Mouse (Mus musculus) hindbrain, embryonic 15.5 days (tissue): ENCODE measurements at regions not wholly inside any gene's neighbourhood (a gene's known extent, or its start where the extent isn't known, plus 50 kb on each side); places are given as distances from the start of the nearest gene placed in this dataset.

ENCODE experiments used
- ATAC-seq: fragments of 200-750 bp; cut with Nextera tagmentation; 2 replicates; pipeline ENCODE4 v1.8.0; 2017; ENCODE audit warnings: low read depth, moderate number of reproducible peaks, moderate TSS enrichment; ENCODE audit not compliant: low FRiP score
- H3K27ac ChIP-seq: fragments of 300-500 bp; sonication (generic); replicated peaks from 2 replicates; pipeline ENCODE4 v1.5.1; 2015; ENCODE audit warnings: mild to moderate bottlenecking, inconsistent platforms
- H3K27me3 ChIP-seq: fragments of 300-500 bp; sonication (generic); 2 replicates; pipeline ENCODE4 v1.6.1; 2015; ENCODE audit warnings: control low read depth, inconsistent platforms
- H3K36me3 ChIP-seq: fragments of 300-500 bp; sonication (generic); 2 replicates; pipeline ENCODE4 v1.6.1; 2015; ENCODE audit warnings: control low read depth, inconsistent platforms
- H3K4me1 ChIP-seq: fragments of 300-500 bp; sonication (generic); replicated peaks from 2 replicates; pipeline ENCODE4 v1.6.1; 2015; ENCODE audit warnings: control low read depth, inconsistent platforms
- H3K4me2 ChIP-seq: fragments of 300-500 bp; sonication (generic); 2 replicates; pipeline ENCODE4 v1.6.1; 2015; ENCODE audit warnings: moderate library complexity, mild to moderate bottlenecking, inconsistent platforms
- H3K4me3 ChIP-seq: fragments of 300-500 bp; sonication (generic); 2 replicates; pipeline ENCODE4 v1.5.1; 2015; ENCODE audit warnings: mild to moderate bottlenecking, inconsistent platforms
- H3K9ac ChIP-seq: fragments of 300-500 bp; sonication (generic); 2 replicates; pipeline ENCODE4 v1.6.1; 2015; ENCODE audit warnings: inconsistent platforms
- H3K9me3 ChIP-seq: fragments of 300-500 bp; sonication (generic); 2 replicates; pipeline ENCODE4 v1.6.1; 2016; ENCODE audit warnings: control low read depth, inconsistent platforms
- WGBS: fragments of 180-500 bp; shearing (Covaris S2); methylation state at CpG from one replicate; pipeline ENCODE4 v1.1.7; 2015; 5-methylcytosine and 5-hydroxymethylcytosine counted together

- H3K27ac ChIP-seq = no peak overlapping the region
- H3K27me3 ChIP-seq = no peaks in the 10 kb centered on the region
- 85% methylated on average over 2 of the region's 2 CpGs for WGBS
- no peaks in the 10 kb centered on the region for H3K9me3 ChIP-seq
- H3K4me2 ChIP-seq = no peak overlapping the region
- H3K4me1 ChIP-seq = no peaks in the 10 kb centered on the region
- no peak overlapping the region for H3K4me3 ChIP-seq
- no peak overlapping the region for H3K9ac ChIP-seq
- no peak for ATAC-seq
- H3K36me3 ChIP-seq = no peaks in the 10 kb centered on the region
Measured at GRCm38 (mm10) chr12:74502791-74503190, 186.6 kb upstream of the Gm11042 start.

- Histone ChIP-seq H3K9ac (no peak overlapping the region), H3K4me2 (no peak overlapping the region), H3K27ac (no peak overlapping the region), H3K36me3 (no peaks in the 10 kb centered on the region), H3K27me3 (no peaks in the 10 kb centered on the region), H3K4me1 (no peaks in the 10 kb centered on the region), H3K4me3 (no peak overlapping the region), H3K9me3 (no peaks in the 10 kb centered on the region)
- no peak for ATAC-seq
- 90% methylated on average over 2 of the region's 2 CpGs for WGBS
Measured at GRCm38 (mm10) chr12:74477619-74478018, 161.4 kb upstream of the Gm11042 start.

GRCm38 (mm10) chr12:74474741-74475140 is 158.5 kb upstream of the Gm11042 start:
- Histone ChIP-seq H3K27ac (no peak overlapping the region), H3K4me3 (no peak overlapping the region), H3K4me2 (no peak overlapping the region), H3K4me1 (no peaks in the 10 kb centered on the region), H3K9ac (no peak overlapping the region), H3K36me3 (no peaks in the 10 kb centered on the region), H3K27me3 (no peaks in the 10 kb centered on the region), H3K9me3 (no peaks in the 10 kb centered on the region)
- 96% methylated on average over 1 of the region's 1 CpGs for WGBS
- no peak for ATAC-seq

GRCm38 (mm10) chr12:74458521-74458920 is 142.3 kb upstream of the Gm11042 start:
- ATAC-seq = no peak
- Histone ChIP-seq H3K4me3 (no peak overlapping the region), H3K9ac (no peak overlapping the region), H3K27me3 (no peaks in the 10 kb centered on the region), H3K36me3 (no peaks in the 10 kb centered on the region), H3K4me2 (no peak overlapping the region), H3K27ac (peak overlapping the region; percentile 14; the same call in 1 of the 2 replicates), H3K9me3 (no peaks in the 10 kb centered on the region), H3K4me1 (peaks cover 8% of the 10 kb centered on the region; the same call in 1 of the 2 replicates)
- 23% methylated on average over 4 of the region's 4 CpGs for WGBS

GRCm38 (mm10) chr12:74452375-74453090 is 136.3 kb upstream of the Gm11042 start:
- H3K9me3 ChIP-seq = no peaks in the 10 kb centered on the region
- H3K27ac ChIP-seq = no peak overlapping the region
- H3K4me1 ChIP-seq = no peaks in the 10 kb centered on the region
- WGBS = 71% methylated on average over 4 of the region's 4 CpGs
- no peak overlapping the region for H3K4me3 ChIP-seq
- no peak overlapping the region for H3K9ac ChIP-seq
- H3K4me2 ChIP-seq = no peak overlapping the region
- no peaks in the 10 kb centered on the region for H3K36me3 ChIP-seq
- no peaks in the 10 kb centered on the region for H3K27me3 ChIP-seq
- ATAC-seq = no peak

- Histone ChIP-seq H3K4me3 (no peak overlapping the region), H3K27ac (no peak overlapping the region), H3K9ac (no peak overlapping the region), H3K4me1 (no peaks in the 10 kb centered on the region), H3K9me3 (no peaks in the 10 kb centered on the region), H3K27me3 (no peaks in the 10 kb centered on the region), H3K36me3 (no peaks in the 10 kb centered on the region), H3K4me2 (no peak overlapping the region)
- 83% methylated on average over 4 of the region's 4 CpGs for WGBS
- ATAC-seq = no peak
Measured at GRCm38 (mm10) chr12:74448248-74448647, 132.1 kb upstream of the Gm11042 start.

- H3K4me2 ChIP-seq = no peak overlapping the region
- no peaks in the 10 kb centered on the region for H3K27me3 ChIP-seq
- H3K9ac ChIP-seq = no peak overlapping the region
- H3K27ac ChIP-seq = no peak overlapping the region
- no peak for ATAC-seq
- H3K9me3 ChIP-seq = no peaks in the 10 kb centered on the region
- no peaks in the 10 kb centered on the region for H3K36me3 ChIP-seq
- H3K4me3 ChIP-seq = no peak overlapping the region
- no peaks in the 10 kb centered on the region for H3K4me1 ChIP-seq
- 87% methylated on average over 4 of the region's 4 CpGs for WGBS
Measured at GRCm38 (mm10) chr12:74434874-74435273, 118.7 kb upstream of the Gm11042 start.

- 68% methylated on average over 2 of the region's 2 CpGs for WGBS
- no peaks in the 10 kb centered on the region for H3K27me3 ChIP-seq
- ATAC-seq = no peak
Measured at GRCm38 (mm10) chr12:74414738-74415137, 98.5 kb upstream of the Gm11042 start.

GRCm38 (mm10) chr12:74410511-74410910 is 94.3 kb upstream of the Gm11042 start:
- H3K36me3 ChIP-seq = no peaks in the 10 kb centered on the region
- no peak overlapping the region for H3K4me2 ChIP-seq
- H3K27ac ChIP-seq = no peak overlapping the region
- H3K27me3 ChIP-seq = no peaks in the 10 kb centered on the region
- H3K9me3 ChIP-seq = no peaks in the 10 kb centered on the region
- no peak for ATAC-seq
- H3K4me3 ChIP-seq = no peak overlapping the region
- WGBS = 72% methylated on average over 2 of the region's 2 CpGs
- H3K9ac ChIP-seq = no peak overlapping the region
- no peaks in the 10 kb centered on the region for H3K4me1 ChIP-seq

More at GRCm38 (mm10) chr12:74414738-74415137, 98.5 kb upstream of the Gm11042 start:
- no peaks in the 10 kb centered on the region for H3K4me1 ChIP-seq
- H3K9me3 ChIP-seq = no peaks in the 10 kb centered on the region
- H3K27ac ChIP-seq = no peak overlapping the region; the same call in 1 of the 2 replicates
- H3K4me3 ChIP-seq = no peak overlapping the region
- no peak overlapping the region for H3K4me2 ChIP-seq
- no peak overlapping the region for H3K9ac ChIP-seq
- H3K36me3 ChIP-seq = no peaks in the 10 kb centered on the region

- Histone ChIP-seq H3K36me3 (no peaks in the 10 kb centered on the region), H3K4me2 (no peak overlapping the region), H3K4me1 (no peaks in the 10 kb centered on the region), H3K27me3 (no peaks in the 10 kb centered on the region), H3K27ac (no peak overlapping the region), H3K9me3 (no peaks in the 10 kb centered on the region), H3K4me3 (no peak overlapping the region), H3K9ac (no peak overlapping the region)
- 76% methylated on average over 3 of the region's 3 CpGs for WGBS
- no peak for ATAC-seq
Measured at GRCm38 (mm10) chr12:74407591-74408095, 91.4 kb upstream of the Gm11042 start.

- WGBS = 61% methylated on average over 6 of the region's 6 CpGs
Measured at GRCm38 (mm10) chr12:74389811-74390210, 73.6 kb upstream of the Gm11042 start.

More at GRCm38 (mm10) chr12:74389811-74390210, 73.6 kb upstream of the Gm11042 start:
- no peak overlapping the region for H3K9ac ChIP-seq
- no peaks in the 10 kb centered on the region for H3K27me3 ChIP-seq
- no peak overlapping the region for H3K4me3 ChIP-seq
- 0 out of 2 replicates have a peak, but pooled peaks cover 4% of the 10 kb centered on the region for H3K4me1 ChIP-seq
- H3K36me3 ChIP-seq = no peaks in the 10 kb centered on the region
- H3K27ac ChIP-seq = no peak overlapping the region
- no peak overlapping the region for H3K4me2 ChIP-seq
- no peak for ATAC-seq
- no peaks in the 10 kb centered on the region for H3K9me3 ChIP-seq
